Mouse (Mus musculus): ENCODE data around the gene Plk3.

Gene Plk3

DNA sequence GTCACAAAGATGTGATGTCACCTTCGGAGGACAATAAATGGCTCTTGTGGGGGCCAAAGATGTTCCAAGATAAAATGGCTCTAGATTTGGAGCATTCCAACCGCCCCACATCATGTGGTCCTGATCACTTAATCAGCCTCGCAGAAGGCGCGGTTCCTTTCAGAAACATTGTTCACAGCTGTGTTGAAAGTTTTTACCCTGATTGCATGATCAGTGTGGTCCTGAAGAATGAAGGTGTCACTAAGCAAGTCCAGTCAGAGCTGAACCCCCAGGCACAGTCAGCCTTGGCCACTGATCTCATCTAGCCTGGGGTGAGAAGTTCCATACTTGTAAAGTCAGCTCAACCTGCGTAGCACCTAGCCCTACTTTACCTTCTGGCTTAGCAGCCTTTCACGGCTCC is 15.8 kb downstream of the Plk3 start:
- DNase-seq = no peak

DNA sequence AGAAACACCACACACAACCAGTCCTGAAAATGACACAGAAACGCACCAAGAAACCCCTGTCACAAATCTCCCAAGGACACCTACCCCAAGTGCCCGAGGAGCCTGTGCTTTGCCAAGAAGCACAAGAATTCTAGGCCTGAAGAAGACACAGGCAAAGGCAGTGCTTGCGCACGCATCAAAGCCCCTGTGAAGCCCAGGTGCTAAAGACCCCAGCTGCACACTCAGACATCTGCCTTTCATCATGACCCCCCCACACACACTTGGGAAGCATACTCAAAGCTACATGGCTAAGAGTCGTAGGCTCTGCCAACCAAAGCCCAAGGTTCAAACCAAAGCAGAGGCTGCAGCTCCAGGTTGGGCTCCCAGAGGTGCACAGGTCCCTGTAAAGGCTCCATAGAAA is 18.2 kb downstream of the Plk3 start:
- DNase-seq = no peak

DNA sequence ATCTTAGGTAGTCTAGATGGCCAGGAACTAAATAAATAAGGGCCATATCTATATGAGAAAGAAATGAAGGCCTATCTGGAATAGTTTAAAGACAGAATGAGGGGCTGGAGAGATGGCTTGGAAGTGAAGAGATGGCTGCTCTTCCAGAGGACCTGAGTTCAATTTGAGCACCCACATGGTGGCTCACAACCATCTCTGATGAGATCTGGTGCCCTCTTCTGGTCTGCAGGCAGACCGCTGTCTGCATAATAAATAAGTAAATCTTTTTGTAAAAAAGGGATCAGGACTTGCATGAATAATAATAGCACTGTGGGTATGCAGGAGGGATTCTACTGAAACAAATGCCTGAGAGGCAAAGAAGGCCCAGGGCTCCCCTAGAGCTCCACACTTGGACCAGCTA is 20.5 kb downstream of the Plk3 start:
- DNase-seq = no peak

DNA sequence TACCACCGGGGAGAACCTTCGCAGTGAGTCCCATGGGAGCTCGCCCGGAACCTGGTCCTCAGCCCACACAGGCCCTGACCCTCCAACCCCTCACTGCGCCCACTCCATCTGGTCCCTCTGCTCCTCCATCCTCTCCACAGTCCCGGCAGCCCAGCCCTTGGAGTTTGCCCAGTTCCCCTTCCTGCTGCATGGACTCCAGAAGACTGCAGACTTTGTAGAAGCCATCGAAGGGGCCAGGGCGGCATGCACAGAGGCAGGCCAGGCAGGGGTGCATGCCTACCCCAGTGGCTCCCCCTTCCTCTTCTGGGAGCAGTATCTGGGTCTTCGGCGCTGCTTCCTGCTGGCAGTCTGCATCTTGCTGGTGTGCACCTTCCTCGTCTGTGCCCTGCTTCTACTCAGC is 22.8 kb downstream of the Plk3 start:
- no peak for DNase-seq

DNA sequence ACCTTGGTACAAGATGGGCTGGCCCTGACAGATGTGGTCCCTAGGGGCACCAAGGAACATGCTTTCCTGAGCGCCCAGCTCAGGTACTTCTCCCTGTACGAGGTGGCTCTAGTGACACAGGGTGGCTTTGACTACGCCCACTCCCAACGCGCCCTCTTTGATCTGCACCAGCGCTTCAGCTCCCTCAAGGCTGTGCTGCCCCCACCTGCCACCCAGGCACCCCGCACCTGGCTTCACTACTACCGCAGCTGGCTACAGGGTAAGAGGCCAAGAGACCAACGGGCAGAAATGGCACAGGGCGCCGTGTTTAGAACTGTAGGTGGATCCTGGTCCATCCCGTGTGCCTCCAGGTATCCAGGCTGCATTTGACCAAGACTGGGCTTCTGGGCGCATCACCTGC is 23.5 kb downstream of the Plk3 start:
- no peak for DNase-seq

DNA sequence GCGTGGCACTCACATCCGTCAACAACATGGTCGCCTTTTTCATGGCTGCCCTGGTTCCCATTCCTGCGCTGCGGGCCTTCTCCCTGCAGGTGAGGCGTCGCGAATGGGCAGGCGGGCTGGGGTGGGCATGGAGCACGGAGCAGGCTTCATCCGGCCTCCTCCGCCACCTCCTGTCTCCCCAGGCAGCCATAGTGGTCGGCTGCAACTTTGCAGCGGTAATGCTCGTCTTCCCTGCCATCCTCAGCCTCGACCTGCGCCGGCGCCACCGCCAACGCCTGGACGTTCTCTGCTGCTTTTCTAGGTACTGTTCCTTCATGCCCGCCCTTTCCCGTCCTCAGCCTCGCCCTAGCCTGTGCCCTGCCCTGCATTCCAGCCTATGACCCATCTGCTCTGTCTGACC is 24.4 kb downstream of the Plk3 start:
- DNase-seq = no peak

DNA sequence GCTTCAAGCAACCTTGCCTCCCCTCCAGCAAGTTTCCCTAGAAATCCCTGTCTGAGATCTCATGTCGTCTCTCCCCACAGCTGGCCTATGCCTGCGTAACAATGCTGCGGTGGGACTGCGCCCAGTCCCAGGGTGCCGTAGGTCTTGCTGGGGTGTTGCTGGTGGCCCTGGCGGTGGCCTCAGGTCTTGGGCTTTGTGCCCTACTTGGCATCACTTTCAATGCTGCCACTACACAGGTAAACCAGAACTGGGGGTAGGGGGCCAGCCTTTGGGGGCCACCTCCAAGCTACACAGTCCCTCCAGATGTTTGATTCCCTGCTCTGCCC is 25.3 kb downstream of the Plk3 start:
- DNase-seq = no peak

DNA sequence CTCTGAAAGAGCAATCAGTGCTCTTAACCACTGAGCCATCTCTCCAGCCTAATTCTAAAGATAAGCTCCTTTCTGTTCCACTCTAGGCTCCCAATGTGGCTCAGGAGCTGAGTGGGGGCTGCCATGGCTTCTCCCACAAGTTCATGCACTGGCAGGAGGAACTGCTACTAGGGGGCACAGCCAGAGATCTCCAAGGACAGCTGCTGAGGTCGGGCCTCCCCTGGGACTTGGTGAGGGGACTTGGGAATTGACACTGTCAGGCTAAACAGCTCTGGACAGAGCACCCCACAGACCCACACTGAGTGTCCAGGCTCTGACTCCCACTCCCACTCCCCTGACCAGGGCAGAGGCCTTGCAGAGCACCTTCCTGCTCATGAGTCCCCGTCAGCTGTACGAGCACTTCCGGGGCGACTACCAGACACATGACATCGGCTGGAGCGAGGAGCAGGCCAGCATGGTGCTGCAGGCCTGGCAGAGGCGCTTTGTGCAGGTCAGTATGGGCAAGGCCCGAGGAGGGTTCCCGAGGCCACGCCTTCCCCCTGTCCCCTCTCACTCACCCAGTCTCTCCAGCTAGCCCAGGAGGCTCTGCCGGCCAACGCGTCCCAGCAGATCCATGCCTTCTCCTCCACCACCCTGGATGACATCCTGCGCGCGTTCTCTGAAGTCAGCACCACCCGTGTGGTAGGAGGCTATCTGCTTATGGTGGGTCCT is 25.8 kb downstream of the Plk3 start:
- DNase-seq = no peak

DNA sequence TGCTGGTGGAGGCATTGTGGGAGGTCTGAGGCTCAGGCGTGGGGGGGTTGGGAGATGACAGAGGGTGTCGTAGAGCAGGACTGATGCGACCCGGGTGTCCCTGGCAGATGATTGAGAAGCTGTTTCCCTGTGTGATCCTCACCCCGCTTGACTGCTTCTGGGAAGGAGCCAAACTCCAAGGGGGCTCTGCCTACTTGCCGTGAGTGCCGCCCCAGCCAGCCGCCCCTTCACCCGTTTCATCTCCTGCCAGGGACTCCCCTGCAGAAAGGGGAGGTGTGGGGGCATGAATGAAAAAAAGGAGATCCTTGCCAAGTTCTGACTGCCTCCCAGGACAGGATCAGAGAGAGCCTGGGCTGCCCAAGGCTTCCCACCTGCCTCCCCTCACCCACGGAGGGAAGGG is 28.6 kb downstream of the Plk3 start:
- peak in 1 of 2 experiments; percentile 47 for DNase-seq

DNA sequence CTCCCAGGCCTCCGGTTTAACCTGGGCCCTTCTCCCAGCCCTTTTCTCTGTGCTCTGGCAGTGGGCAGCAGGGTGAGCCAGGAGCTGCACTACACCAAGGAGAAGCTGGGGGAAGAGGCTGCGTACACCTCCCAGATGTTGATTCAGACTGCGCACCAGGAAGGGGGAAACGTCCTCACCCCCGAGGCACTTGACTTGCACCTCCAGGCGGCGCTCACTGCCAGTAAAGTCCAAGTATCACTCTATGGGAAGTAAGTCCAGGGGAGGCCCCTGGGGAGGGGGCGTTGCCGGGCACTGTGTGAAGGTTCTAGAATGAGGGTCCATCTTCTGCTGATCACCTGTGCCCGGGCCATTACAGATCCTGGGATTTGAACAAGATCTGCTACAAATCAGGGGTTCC is 29.1 kb downstream of the Plk3 start:
- no peak for DNase-seq

DNA sequence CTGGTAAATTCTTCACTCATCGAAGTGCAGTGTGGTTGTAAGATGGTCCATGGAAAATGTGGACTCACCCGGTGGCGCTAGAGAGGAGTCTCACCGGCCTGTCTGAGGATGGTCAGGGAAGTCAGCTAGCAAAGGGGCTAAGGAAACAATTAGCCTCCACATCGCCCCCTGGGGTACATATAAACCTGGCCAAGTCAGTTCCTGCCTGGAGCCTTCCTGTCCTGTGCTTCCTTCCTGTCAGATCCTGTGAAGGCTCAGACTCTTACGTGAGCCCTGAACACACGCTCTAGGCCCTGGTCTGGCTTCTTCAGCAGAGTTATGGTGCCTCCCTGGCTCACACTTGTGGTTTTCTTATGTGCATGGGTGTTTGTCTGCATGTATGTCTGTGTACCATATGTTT is 32.5 kb downstream of the Plk3 start:
- DNase-seq = peak in 1 of 2 experiments; percentile 51

DNA sequence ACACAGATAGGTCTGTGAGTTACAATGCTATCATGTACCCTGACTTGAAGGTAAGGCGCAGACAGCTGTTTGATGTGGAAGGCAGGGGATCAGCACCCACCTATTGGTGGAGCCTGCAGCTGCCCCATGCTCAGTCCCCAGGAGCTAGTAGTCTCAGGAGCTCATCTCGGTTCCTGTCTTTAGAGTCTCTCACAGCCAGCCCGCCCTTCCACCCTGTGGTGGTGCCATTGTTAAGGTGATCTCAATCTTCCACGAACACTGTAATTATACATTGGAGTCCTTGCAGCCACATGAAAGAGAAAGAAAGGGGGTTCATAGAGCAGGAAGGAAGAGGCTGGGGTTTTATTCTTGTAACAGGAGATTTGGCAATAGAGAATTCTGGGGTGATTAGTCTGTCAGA is 33.7 kb downstream of the Plk3 start:
- DNase-seq = no peak

DNA sequence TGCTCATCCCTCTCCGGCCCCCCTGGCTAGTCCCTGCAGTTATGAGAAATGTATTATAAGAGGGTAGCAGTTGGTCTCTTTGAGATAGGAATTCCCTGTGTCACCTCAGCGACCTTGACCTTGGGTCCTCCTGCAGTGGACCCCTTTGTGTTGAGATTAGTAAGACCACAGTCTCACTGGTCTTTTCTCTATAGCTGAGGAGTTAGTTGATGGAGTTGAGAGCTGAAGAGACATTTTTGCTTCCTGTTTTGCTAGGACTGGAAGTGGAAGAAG is 35.1 kb downstream of the Plk3 start:
- DNase-seq = no peak

DNA sequence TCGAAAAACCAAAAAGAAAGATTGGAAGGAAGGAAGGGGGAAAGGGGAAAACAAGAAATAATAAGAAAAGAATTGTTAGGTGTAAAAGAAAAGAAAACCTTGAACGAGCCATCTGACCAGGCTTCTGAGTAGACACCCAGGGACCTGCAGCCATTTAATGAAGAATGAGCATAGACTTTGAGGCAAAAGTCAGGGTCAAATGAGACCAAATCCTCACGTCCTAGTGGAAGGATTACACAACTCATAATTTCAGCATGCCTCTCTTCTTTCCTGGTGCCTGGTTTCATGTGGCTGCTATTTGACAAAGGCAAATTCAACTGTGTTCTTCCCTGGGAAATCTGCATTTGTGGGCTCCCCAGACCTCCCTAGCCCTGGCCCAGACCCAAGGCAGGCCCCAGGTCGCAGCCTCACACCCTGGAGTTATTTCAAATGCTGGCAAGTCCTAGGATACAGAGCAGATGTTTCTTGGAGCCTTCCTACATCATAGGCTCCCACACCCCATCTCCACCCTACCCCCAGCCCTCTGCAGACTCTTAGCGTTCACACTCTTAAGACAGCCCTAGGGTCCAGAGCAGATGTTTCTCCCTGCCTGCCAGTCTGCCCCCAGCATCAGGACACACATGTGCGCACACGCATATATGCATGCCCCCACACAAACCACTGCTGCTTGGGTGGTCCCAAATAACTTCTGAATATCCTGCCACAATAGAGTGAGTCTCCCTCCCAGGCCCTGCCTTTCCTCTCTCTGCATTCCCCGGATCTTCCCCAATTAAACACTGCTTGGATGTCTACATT is 35.6 kb downstream of the Plk3 start:
- DNase-seq = no peak

DNA sequence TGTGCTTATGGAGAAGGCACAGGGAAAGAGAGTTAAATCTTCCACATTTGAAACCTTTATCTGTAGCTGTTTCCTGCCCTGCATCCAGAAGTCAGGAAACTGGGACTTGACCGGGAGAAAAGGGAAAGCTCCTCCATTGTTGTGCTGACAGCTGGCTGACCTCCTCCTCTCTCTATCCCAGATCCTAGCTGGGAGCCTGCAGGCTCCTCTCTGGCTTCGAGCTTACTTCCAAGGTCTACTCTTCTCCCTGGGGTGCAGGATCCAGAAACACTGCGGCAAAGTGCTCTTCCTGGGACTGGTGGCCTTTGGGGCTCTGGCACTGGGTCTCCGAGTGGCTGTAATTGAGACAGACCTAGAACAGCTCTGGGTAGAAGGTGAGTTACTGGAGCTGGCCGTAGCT is 37.1 kb downstream of the Plk3 start:
- DNase-seq = no peak

DNA sequence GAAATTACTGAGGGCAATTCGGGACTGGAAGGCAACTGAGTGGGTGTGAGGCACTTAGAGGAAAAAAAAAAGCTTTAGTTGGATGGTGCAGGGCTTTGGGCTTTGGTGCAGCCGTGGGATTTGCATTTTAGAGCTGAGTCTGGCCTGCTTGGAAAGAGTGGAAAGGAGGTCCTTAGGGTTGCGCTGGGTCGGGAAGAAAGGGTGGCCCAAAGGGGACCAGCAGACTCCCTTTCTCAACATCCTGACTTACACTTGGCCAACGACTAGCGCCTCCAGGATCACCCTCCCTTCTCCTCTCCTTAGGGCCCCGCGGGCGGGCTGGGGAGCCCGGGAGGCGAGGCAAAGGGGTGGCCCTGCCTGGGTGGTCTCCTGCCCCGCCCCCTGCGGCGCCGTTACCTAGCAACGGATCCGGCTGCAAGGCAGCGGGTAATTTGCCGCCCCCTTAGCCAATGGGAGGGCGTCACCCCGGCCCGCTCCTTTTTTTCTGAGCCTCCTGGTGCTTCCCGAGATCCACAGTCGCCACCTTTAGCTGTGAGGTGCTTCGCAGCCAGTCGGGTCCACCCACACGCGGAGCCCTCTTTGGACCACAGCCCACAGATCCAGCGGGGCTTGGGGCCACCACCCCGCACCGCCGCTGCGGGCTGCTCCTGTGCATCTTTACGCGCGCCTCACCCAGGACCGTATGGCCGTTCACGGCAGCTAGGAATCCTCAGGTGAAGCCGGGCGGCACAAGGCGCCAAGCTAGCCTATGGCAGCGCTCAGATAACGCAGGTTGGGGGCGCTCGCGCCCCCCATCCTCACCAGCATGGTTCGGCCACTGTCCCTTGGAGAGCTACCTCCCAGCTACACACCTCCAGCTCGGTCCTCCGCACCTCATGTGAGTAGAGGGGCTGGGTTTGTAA is 38.0 kb downstream of the Plk3 start, which contains the start of gene Ptch2:
Gene Ptch2 (plus strand): TSS at position 525 of the 902 bp plus-strand sequence.
- peak; percentile 56 to 63 for DNase-seq

DNA sequence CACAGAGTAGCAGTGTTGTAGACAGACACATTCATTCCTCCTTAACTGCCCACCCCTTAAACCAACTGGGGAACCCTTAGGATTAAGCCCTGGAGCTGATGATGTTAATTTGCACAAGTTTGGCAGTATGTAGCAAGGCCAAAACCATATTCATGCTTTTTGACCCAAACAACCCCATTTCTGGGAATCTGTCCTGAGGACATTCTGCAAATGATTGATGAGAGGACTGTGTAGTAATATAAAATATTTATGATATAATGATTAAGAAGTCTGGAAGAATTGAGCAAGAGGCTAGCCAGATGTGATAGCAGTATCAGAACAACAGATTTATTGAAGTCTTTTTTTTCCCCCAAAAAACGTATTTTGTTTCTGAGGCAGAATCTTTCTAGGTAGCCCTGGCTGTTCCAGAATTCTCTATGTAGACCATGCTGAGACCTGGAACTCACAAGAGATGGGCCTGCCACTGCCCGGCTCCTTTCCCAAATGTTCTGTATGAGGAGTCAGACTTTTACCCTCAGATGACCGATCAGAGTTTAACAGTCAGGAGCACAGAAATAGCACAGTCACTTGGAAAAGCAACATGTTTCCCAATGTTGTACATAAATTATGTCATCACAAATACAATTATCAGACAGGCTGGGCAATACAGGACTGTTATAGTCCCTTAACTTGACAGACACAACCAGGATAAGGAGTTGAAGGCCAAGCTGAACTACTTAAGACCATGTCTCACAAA is 39.0 kb downstream of the Plk3 start:
- DNase-seq = peak; percentile 21 to 23

DNA sequence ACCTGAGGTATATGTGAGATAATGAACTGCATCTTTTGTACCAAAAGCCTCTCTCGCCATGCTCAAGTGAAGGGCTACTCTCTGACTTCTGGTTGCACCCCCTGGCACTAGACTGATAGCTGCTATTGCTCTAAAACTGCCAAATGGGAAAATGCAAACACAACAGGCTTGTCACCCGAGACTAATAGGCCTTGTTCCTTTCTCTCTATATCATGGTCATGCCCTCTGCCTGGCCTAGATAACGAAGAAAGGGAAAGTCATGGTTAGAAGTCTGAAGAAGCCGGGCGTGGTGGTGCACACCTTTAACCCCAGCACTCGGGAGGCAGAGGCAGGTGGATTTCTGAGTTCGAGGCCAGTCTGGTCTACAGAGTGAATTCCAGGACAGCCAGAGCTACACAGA is 43.2 kb downstream of the Plk3 start:
- no peak for DNase-seq

DNA sequence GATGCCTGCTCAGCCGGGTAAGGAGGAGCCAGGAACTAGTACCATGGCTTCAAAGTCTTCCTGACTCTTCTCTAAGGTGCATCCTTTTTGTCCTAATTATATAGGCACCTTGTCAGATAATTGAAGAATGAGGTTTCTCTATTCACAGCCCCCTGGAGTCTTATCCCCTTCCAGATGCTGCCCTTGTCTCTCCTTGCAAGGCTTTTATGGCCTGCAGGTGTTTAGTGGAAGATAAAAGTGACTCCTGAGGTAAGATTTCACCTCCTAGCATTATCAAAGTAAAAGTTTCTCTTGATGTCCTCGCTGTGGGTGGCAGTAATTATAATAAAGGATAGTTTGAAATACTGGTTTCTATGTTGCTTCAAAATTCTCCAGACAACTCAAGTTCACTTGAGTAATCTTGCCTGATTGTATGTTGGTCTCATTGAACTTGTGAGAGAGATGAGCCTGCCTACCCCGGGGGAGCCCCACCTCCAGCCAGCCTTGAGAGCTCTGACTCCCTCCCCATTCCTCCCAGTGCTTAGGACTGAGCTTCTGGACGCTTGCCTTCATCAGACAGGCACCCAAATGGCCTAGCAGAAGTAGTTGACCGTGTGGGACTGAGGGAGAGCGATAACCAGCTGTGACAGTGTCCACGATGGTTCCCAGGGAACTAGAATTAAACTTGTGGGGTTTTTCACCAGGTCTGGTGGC is 45.7 kb downstream of the Plk3 start:
- no peak for DNase-seq

Measured in kidney, adult 8-10 months (tissue).